ENCODE assay signal across 1 mouse cellular context in the genomic region with DNA sequence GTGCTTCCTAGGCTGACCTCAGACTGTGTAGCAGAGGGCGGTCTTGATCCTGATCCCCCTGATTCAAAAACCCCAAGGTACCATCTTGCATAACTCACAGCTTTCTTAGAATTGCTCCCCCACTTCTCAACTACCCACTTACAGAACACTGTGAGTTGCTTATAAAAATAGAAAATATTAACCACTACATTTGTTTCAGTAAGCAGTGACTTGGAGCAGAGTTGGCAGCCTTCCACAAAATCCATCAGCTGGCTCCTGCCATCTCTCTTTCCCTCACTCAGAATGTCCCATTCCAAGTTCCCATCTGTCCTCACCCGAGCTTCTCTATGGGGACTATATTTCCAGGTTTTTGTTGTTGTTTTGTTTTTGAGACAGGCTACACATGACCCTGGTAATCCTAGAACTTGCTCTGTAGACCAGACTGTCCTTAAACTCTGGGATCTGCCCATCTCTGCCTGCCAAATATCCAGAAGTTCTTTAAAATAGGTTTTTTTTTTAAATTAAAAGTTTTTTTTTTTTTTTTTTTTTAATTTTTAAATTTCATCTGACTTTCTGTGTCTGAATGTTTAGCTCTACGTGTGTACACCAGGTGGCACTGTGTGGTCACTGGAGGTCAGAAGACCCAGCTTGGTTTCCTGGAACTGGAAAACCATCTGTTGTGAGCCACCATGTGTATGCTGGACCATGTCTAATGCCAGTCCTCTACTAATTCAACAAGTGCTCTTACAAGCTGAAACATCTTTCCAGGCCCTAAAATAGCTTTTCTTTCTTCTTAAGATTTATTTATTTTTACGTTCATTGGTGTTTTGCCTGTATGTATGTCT.
TF ChIP-seq lines count a peak whose summit lies in the region.

No protein-coding gene starts in this region.

TF ChIP-seq in CH12.LX, 34 proteins besides CTCF, POLR2A, EP300 and RAD21 (continued from another document):
- TF ChIP-seq MAX (IDR thresholded peaks at IDR 0.05; ENCODE audit: low read length): no peak
- peak; percentile 77 for TF ChIP-seq SMC3 (IDR thresholded peaks at IDR 0.05; ENCODE audit: low read depth, low read length)
- no peak for TF ChIP-seq E2F4 (IDR thresholded peaks at IDR 0.05; ENCODE audit: insufficient replicate concordance, low read depth, low read length)
- TF ChIP-seq USF2 (conservative IDR thresholded peaks at IDR 0.05; ENCODE audit: low read depth, low read length): no peak
- TF ChIP-seq MYC (IDR thresholded peaks at IDR 0.05; ENCODE audit: low read depth, low read length): peak; percentile 76
- TF ChIP-seq IRF4 (IDR thresholded peaks at IDR 0.05; ENCODE audit: low read depth, low read length): peak; percentile 24; the same call in 1 of the 2 replicates
- TF ChIP-seq NELFE (IDR thresholded peaks at IDR 0.05; ENCODE audit: low read depth, low read length): no peak
- peak; percentile 93 for TF ChIP-seq ZNF384 (IDR thresholded peaks at IDR 0.05; ENCODE audit: low read depth, low read length)
- no peak for TF ChIP-seq GABPA (IDR thresholded peaks at IDR 0.05; ENCODE audit: insufficient replicate concordance, low read depth, low read length)
- no peak for TF ChIP-seq JUND (conservative IDR thresholded peaks at IDR 0.05; ENCODE audit: low read depth, low read length)
- no peak for TF ChIP-seq ZMIZ1 (IDR thresholded peaks at IDR 0.05; ENCODE audit: low read depth, low read length)
- no peak for TF ChIP-seq PAX5 (IDR thresholded peaks at IDR 0.05; ENCODE audit: low read length)
- TF ChIP-seq NRF1 (IDR thresholded peaks at IDR 0.05; ENCODE audit: low read depth, low read length): no peak
- no peak for TF ChIP-seq CHD1 (IDR thresholded peaks at IDR 0.05; ENCODE audit: low read depth, low read length)
